Mouse (Mus musculus) forebrain, embryonic 15.5 days (tissue): ENCODE results near the gene Mpp2. TPM values are rescaled to one million over a fixed set of nuclear protein-coding genes. Genes with fewer than 3 reads are reported as not detected.

Source experiments
- ATAC-seq: fragments of 200-750 bp; cut with Nextera tagmentation; replicated peaks from 2 replicates; pipeline ENCODE4 v1.8.0; 2017; ENCODE audit warnings: mild to moderate bottlenecking, moderate TSS enrichment, moderate library complexity
- H3K27ac ChIP-seq: fragments of 300-500 bp; sonication (generic); replicated peaks from 2 replicates; pipeline ENCODE4 v1.5.1; 2015; ENCODE audit warnings: mild to moderate bottlenecking, inconsistent platforms
- H3K27me3 ChIP-seq: fragments of 300-500 bp; sonication (generic); 2 replicates; pipeline ENCODE4 v1.6.1; 2015; ENCODE audit warnings: inconsistent platforms
- H3K36me3 ChIP-seq: fragments of 300-500 bp; sonication (generic); 2 replicates; pipeline ENCODE4 v1.6.1; 2015; ENCODE audit warnings: mild to moderate bottlenecking, inconsistent platforms
- H3K4me1 ChIP-seq: fragments of 300-500 bp; sonication (generic); 2 replicates; pipeline ENCODE4 v1.6.1; 2015; ENCODE audit warnings: inconsistent platforms
- H3K4me2 ChIP-seq: fragments of 300-500 bp; sonication (generic); replicated peaks from 2 replicates; pipeline ENCODE4 v1.6.1; 2015; ENCODE audit warnings: mild to moderate bottlenecking, inconsistent platforms
- H3K4me3 ChIP-seq: fragments of 300-500 bp; sonication (generic); 2 replicates; pipeline ENCODE4 v1.5.1; 2015; ENCODE audit warnings: mild to moderate bottlenecking, inconsistent platforms
- H3K9ac ChIP-seq: fragments of 300-500 bp; sonication (generic); replicated peaks from 2 replicates; pipeline ENCODE4 v1.6.1; 2015; ENCODE audit warnings: mild to moderate bottlenecking, inconsistent platforms
- H3K9me3 ChIP-seq: fragments of 300-500 bp; sonication (generic); 2 replicates; pipeline ENCODE4 v1.6.1; 2016; ENCODE audit warnings: inconsistent platforms
- WGBS: fragments of 180-500 bp; shearing (Covaris S2); methylation state at CpG from one replicate; pipeline ENCODE4 v1.1.7; 2015; ENCODE audit warnings: mixed read lengths; 5-methylcytosine and 5-hydroxymethylcytosine counted together
- polyA plus RNA-seq: library from polyadenylated mRNA; unstranded; fragments of >200 nt; fragmentation: Nextera tagmentation; extraction: Ambion mirVana; gene quantifications from 2 replicates; pipeline ENCODE4 v1.2.1, GENCODE M21; 2015

Gene Mpp2
- 19.3 and 22.7 TPM in 2 replicates for polyA plus RNA-seq

DNA sequence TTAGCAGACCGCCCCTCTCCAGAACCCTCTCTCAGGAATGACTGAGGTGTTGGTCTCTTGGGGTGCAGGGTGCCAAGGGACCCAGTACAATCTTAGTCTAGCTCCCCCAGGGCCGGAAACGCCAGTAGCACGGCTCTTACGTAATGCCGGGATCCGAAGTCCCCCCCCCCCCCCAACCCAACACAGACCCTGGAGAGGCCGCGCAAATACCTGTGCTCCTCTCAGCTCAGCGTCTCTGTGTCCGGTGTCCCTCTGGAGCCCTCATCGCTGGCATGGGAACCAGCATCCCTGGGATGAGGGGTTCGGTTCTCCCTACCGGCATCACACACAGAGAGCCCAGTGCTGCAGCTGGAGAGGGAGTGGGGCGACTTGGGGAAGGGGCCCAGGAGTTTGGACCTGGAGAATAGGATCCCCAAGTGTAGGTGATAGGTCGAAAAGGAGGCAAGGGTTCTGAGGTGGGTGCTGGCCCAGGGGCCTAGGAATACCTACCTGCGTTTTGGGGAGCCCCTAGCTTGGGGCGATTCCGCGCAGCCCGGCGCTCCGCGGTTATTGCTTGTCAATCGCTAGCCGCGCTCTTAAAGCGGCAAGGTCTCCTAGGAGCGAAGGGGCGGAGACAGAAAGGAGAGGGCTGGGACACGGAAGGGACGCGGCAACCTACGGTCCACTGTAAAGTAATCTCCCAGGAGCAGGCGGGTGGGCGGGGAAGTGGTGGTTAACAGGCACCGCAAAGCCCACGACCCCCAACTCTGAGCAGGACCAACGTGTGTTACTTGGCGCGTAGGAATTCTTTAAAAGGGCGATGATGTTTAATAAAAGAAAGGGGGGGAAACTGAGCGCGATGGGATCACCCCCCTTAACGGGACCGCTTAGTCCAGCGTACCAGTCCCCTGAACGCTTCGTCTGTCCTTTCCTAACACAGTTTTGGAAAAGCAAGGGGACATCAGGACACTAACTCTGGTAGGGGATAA, at the start of gene Mpp2:
Mpp2 (minus strand) TSS at position 585 of the 968 bp plus-strand sequence.
- H3K9me3 ChIP-seq: no peaks in the 10 kb centered on the region
- peak within 1 kb of the TSS; percentile 67 for H3K9ac ChIP-seq
- WGBS: under 1% methylated on average over 49 of the region's 49 CpGs
- H3K4me3 ChIP-seq: peak within 1 kb of the TSS; percentile 58
- no peaks in the 10 kb centered on the region for H3K27me3 ChIP-seq
- peak; percentile 62 for ATAC-seq
- H3K4me1 ChIP-seq: peaks cover 30% of the 10 kb centered on the region
- no peaks in the 10 kb centered on the region for H3K36me3 ChIP-seq
- H3K4me2 ChIP-seq: peak within 1 kb of the TSS; percentile 79
- peak within 1 kb of the TSS; percentile 99 for H3K27ac ChIP-seq

DNA sequence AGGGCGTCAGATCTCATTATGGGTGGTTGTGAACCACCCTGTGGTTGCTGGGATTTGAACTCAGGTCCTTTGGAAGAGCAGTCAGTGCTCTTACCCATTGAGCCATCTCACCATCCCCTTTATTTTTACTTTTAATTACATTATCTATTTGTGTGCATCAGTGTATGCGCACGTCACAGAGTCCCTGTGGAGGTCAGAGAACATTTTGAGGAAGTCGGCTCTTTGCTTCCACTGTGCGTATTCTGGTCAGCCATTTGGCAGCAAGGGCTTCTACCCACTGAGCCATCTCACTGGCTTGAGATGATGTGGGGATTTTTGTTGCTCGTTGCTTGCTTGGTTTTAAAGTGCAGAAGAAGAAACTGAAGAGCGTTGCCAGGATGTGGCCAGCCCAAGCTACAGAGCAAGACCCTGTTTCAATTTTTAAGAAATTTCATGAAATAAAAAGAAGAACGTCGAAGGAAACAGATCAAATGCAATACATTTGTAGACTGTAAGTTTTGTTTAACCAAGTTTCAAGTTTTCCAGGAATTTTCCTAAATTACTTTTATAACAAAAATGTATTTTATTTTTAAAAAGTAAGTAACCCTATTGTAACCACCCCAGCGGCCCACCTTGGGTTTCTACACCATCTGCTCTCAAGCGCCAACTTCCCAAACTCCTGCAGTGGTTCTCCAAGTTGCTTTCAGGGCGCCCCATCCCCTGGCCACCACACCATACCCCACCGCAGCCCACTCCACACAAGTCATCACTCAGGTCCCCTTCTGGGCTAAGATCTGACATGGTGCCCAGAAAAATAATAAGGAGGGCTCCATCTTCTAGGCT, 49.5 kb upstream of the Mpp2 start:
- H3K27me3 ChIP-seq: peaks cover 4% of the 10 kb centered on the region; the same call in 1 of the 2 replicates
- peaks cover 4% of the 10 kb centered on the region for H3K4me1 ChIP-seq
- no peaks in the 10 kb centered on the region for H3K36me3 ChIP-seq
- H3K9me3 ChIP-seq: no peaks in the 10 kb centered on the region
- peak overlapping the region; percentile 26 for H3K4me3 ChIP-seq
- H3K9ac ChIP-seq: 0 out of 2 replicates have a peak overlapping the region, but pooled peaks have one; percentile 40
- no peak overlapping the region for H3K27ac ChIP-seq
- 0 out of 2 replicates have a peak, but pooled peaks have one; percentile 6 for ATAC-seq
- WGBS: 44% methylated on average over 13 of the region's 13 CpGs
- H3K4me2 ChIP-seq: peak overlapping the region; percentile 47

DNA sequence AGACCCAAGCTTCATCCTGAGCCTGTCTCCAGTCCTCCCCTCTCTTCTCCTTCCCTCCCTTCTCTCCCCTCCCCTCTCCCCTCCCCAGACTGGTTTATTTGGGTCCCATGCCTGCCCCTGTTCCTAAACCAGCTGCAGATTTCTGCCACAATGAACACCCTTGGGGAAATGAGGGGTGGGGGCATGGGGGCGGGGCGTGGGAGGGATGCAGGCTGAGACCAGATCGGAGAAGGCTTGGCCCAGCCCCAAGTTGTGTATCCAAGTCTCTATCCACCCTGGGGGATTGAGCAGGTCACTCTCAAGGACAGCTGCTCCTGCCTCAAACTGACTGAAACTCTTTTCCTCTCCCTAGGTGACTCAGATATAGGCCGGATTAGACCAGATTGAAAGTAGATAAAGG, 46.2 kb upstream of the Mpp2 start:
- H3K4me3 ChIP-seq: no peak overlapping the region
- no peak overlapping the region for H3K4me2 ChIP-seq
- no peak for ATAC-seq
- no peak overlapping the region for H3K27ac ChIP-seq
- H3K36me3 ChIP-seq: no peaks in the 10 kb centered on the region
- no peak overlapping the region for H3K9ac ChIP-seq
- peaks cover 4% of the 10 kb centered on the region for H3K4me1 ChIP-seq
- no peaks in the 10 kb centered on the region for H3K27me3 ChIP-seq
- WGBS: 20% methylated on average over 4 of the region's 4 CpGs
- no peaks in the 10 kb centered on the region for H3K9me3 ChIP-seq

DNA sequence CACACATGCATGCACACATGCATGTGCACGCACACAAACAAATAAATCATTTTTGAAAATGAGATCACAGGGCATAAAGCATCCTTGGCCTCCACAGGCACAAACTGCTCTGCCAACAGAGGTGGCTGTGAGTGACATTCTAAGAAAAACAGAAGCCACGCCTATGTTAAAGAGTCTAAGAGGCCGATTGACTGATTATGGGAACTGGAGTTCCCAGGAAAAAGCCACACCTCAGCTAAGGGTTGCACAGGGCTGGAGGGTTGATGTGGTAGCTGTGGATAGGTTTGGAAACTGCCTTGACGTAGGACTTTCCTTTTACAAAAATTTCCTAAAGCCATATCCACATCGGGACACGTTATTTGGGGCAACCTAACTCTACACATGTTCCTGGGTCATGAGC, 29.1 kb upstream of the Mpp2 start:
- ATAC-seq: no peak

DNA sequence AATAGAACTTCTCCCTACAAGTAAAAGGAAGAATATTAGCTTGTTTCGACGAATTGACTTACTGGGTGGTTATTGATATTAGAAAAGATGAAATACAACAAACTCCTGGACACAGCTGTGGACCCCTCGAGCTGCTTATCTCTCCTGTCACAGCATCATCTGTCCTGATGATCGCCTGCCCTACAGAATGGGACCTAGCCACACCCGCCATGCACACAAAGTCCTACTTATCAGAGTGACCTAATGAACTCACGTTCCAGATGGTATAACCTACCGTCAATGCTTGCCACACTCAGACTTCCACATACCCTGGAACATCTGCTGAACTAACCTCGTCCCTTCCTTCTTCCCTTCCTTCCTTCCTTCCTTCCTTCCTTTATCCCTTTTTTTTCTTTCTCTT, 27.9 kb upstream of the Mpp2 start:
- WGBS: 83% methylated on average over 8 of the region's 8 CpGs

More for the DNA sequence above, 29.1 kb upstream of the Mpp2 start:
- Histone ChIP-seq H3K27me3 (no peaks in the 10 kb centered on the region), H3K4me2 (no peak overlapping the region), H3K4me3 (no peak overlapping the region), H3K4me1 (no peaks in the 10 kb centered on the region), H3K27ac (no peak overlapping the region), H3K9ac (no peak overlapping the region), H3K36me3 (no peaks in the 10 kb centered on the region), H3K9me3 (no peaks in the 10 kb centered on the region)
- WGBS: 84% methylated on average over 6 of the region's 6 CpGs

DNA sequence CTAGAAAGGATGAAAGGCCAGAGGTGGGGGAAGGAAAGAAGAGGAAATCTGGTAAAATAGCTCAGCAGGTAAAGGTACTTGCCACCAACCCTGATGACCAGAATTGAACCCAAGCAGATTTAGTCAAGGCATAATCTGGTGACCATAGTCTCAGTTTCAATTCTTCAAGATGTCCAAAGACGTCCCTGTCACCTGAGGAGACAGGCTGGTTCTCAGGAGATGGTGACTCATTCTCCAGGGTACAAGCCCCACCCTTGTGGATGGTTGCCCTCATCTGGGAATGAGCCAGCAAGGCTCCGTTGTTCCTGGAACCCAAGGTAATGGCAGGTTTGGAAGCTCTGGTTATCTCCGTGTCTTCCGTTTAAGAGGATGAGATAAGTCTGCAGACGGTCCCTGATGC, 23.3 kb upstream of the Mpp2 start:
- 86% methylated on average over 5 of the region's 5 CpGs for WGBS
- ATAC-seq: no peak
- H3K27ac ChIP-seq: no peak overlapping the region

More for the DNA sequence above, 27.9 kb upstream of the Mpp2 start:
- H3K9ac ChIP-seq: no peak overlapping the region
- no peaks in the 10 kb centered on the region for H3K27me3 ChIP-seq
- no peak overlapping the region for H3K27ac ChIP-seq
- no peak for ATAC-seq
- H3K4me1 ChIP-seq: no peaks in the 10 kb centered on the region
- no peak overlapping the region for H3K4me2 ChIP-seq
- H3K36me3 ChIP-seq: no peaks in the 10 kb centered on the region
- H3K4me3 ChIP-seq: no peak overlapping the region
- H3K9me3 ChIP-seq: no peaks in the 10 kb centered on the region

DNA sequence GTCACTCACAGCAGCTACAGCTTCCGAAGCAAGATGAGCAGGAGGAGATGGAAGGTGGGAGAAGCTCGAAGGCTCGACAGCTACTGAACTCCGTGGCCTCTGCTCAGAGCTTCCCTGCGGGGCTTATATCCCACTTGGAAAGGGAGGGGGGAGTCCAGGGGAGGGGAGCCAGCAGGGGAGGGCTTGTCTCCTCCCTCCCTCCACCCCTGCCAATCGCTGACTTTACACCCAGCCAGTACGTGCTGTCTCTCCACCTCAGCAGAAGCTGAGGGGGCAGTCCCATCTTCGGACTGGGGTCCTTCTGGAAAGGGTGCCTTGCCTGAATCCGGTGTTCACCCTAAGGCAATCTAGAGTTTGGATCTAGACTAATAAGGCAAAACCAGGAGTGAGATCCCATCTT, 19.4 kb upstream of the Mpp2 start, which contains the start of gene Pyy:
Pyy (minus strand) TSS at position 101 of the 400 bp plus-strand sequence.
- H3K4me1 ChIP-seq: peaks cover 3% of the 10 kb centered on the region
- no peaks in the 10 kb centered on the region for H3K9me3 ChIP-seq
- no peak within 1 kb of the TSS for H3K4me2 ChIP-seq

More for the DNA sequence above, 23.3 kb upstream of the Mpp2 start:
- Histone ChIP-seq H3K4me3 (no peak overlapping the region), H3K9me3 (no peaks in the 10 kb centered on the region), H3K4me1 (peaks cover 3% of the 10 kb centered on the region), H3K36me3 (no peaks in the 10 kb centered on the region), H3K27me3 (peaks cover 27% of the 10 kb centered on the region), H3K9ac (no peak overlapping the region), H3K4me2 (no peak overlapping the region)

DNA sequence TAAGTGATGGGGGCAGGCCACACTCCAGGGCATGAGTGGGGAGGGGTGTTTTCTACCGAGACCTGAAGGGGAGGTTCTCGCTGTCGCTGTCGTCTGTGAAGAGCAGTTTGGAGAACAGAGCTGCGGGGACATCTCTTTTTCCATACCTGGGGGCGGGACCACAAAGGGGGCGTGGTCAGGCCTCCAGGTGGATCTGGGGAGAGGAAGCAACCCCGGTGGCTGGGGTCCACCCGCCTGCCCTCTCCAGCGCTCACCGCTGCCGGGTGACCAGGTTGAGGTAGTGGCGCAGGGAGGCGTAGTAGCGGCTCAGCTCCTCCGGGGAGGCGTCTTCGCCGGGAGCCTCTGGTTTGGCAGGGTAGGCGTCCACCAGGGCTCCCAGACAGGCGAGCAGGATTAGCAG, 18.6 kb upstream of the Mpp2 start:
- Histone ChIP-seq H3K4me1 (peaks cover 3% of the 10 kb centered on the region), H3K27me3 (peaks cover 48% of the 10 kb centered on the region), H3K27ac (no peak overlapping the region), H3K4me3 (no peak overlapping the region), H3K9ac (no peak overlapping the region), H3K9me3 (no peaks in the 10 kb centered on the region), H3K36me3 (no peaks in the 10 kb centered on the region), H3K4me2 (no peak overlapping the region)
- 3% methylated on average over 21 of the region's 21 CpGs for WGBS
- no peak for ATAC-seq

More for the DNA sequence above, 19.4 kb upstream of the Mpp2 start, which contains the start of gene Pyy:
- Histone ChIP-seq H3K36me3 (no peaks in the 10 kb centered on the region), H3K9ac (no peak within 1 kb of the TSS), H3K27me3 (peaks cover 48% of the 10 kb centered on the region), H3K27ac (no peak within 1 kb of the TSS), H3K4me3 (no peak within 1 kb of the TSS)
- WGBS: 7% methylated on average over 9 of the region's 9 CpGs
- ATAC-seq: no peak

DNA sequence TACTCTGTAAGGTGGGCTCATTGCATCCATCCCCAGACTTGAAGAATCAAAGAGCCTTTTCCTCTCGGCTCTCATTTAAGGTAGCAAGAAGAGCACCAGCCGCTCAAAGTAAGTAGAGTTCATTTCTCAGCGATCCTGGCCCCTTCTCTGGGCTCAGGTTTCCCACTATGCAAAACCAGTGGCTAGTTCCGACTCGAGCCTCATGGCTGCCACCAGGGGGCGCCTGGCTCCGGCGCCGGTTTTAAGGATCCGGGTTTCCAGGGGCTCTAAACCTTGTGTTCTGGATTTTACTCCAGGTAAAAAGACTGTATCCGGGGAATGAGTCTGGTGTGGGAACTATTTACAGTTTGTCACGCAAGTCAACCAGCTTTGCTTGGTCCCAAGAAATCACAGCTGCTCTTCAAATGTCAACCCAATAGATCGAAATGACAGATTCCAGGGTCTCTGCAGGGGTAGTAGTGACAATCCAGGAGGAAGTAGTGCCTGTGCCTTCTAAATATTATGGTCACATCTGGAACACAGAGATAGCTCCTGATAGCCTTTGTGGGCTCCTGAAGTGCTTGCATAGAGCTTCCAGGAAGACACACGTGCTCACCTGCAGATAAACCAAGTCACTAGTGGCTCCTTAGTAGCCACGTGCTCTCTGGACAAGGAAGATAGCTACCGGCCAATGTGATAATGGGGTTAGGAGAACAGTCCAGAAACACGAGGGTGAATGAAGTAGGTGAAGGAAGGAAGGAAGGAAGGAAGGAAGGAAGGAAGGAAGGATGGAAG, 14.4 kb upstream of the Mpp2 start:
- H3K4me3 ChIP-seq: no peak overlapping the region
- no peak overlapping the region for H3K4me2 ChIP-seq
- 18% methylated on average over 17 of the region's 17 CpGs for WGBS
- peaks cover 32% of the 10 kb centered on the region for H3K27me3 ChIP-seq
- no peaks in the 10 kb centered on the region for H3K9me3 ChIP-seq
- no peak overlapping the region for H3K9ac ChIP-seq
- H3K4me1 ChIP-seq: peaks cover 3% of the 10 kb centered on the region
- ATAC-seq: 0 out of 2 replicates have a peak, but pooled peaks have one; percentile 53
- no peak overlapping the region for H3K27ac ChIP-seq
- H3K36me3 ChIP-seq: no peaks in the 10 kb centered on the region

DNA sequence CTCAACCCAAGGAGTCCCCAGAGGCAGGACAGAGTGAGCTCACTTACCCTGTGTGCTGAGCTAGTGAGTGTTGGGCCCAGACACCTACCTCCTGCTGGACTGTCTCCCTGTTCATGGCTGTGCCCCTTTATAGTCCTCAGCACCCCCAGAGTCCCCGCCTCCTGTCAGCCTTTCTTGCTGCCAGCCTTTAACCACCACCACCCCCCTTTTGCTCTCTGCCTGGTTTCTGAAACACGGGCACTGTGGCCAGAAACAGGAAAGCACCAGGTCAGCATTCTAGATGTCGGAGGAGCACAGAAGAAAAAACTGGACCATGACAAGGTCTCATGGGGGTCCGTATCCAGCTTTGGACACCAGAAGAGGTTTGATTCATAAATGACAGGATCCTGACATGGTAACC, 12.9 kb upstream of the Mpp2 start, which contains the start of gene Ppy:
Ppy (minus strand) TSS at position 101 of the 400 bp plus-strand sequence.
- WGBS: 79% methylated on average over 4 of the region's 4 CpGs

DNA sequence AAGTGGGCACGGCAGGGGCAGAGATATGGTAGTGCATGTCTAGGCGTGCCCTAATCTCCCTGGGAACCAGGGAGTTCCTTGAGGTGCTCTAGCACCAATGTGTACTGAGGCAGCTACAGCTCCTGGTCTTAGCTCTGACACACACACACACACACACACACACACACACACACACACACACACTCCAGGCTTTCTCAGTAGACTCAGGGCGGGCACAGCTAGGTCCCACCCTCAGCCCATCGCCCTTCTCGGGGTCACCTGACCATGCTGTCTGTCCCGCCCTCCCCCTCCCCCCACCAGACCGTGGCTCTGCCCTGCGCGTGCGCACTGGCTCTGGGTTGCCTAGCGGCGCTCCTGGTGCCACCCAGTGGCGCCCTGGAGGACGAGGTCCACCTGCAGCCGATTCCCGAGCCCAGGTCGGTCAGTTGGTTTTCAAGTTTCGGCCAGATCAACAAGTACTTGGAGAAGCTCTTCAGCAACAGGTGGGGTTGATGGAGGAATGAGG, 8.6 kb upstream of the Mpp2 start:
- no peak overlapping the region for H3K9ac ChIP-seq
- WGBS: 3% methylated on average over 14 of the region's 18 CpGs

More for the DNA sequence above, 12.9 kb upstream of the Mpp2 start, which contains the start of gene Ppy:
- Histone ChIP-seq H3K36me3 (no peaks in the 10 kb centered on the region), H3K27me3 (peaks cover 19% of the 10 kb centered on the region), H3K4me1 (peaks cover 11% of the 10 kb centered on the region), H3K27ac (no peak within 1 kb of the TSS), H3K4me3 (no peak within 1 kb of the TSS), H3K4me2 (no peak within 1 kb of the TSS), H3K9ac (no peak within 1 kb of the TSS), H3K9me3 (no peaks in the 10 kb centered on the region)
- ATAC-seq: no peak

More for the DNA sequence above, 8.6 kb upstream of the Mpp2 start:
- Histone ChIP-seq H3K27ac (no peak overlapping the region), H3K4me3 (peak overlapping the region; percentile 10), H3K9me3 (no peaks in the 10 kb centered on the region), H3K36me3 (no peaks in the 10 kb centered on the region), H3K4me2 (peak overlapping the region; percentile 43), H3K27me3 (no peaks in the 10 kb centered on the region), H3K4me1 (peaks cover 12% of the 10 kb centered on the region)
- peak; percentile 90 for ATAC-seq
